In genomic region chr9:118159936-118160335, GRCm38 (mm10) we compare ENCODE assay signal across 22 mouse cellular contexts. TPM values are rescaled to one million over a fixed set of nuclear protein-coding genes. Genes with fewer than 3 reads are reported as not detected.
DNase-seq lines count a peak whose midpoint lies in the region; ATAC-seq and TF ChIP-seq lines count a peak whose summit lies in the region.
"Had no signal": no experiment of that assay in that cellular context is flagged by ENCODE, and none has a peak within 500 bp of the region (broad histone marks: within the 10 kb centered on the region; RNA-seq: fewer than 3 reads in every experiment).

No protein-coding gene starts in this region.

- H3K4me3 ChIP-seq in heart, embryonic 12.5 days: no peak overlapping the region
- no peak overlapping the region for H3K4me3 ChIP-seq in G1E (ENCODE audit: low read depth, low read length)
- H3K4me3 ChIP-seq: forebrain, embryonic 13.5 days; layer of hippocampus, adult 2 months; limb, embryonic 15.5 days; midbrain, embryonic 10.5 days had no signal

- no peaks in the 10 kb centered on the region for H3K36me3 ChIP-seq in heart, embryonic 12.5 days
- peaks cover 63% of the 10 kb centered on the region for H3K36me3 ChIP-seq in G1E (replicated peaks)
- H3K36me3 ChIP-seq: limb, embryonic 15.5 days; midbrain, embryonic 10.5 days had no signal

- H3K9ac ChIP-seq in heart, embryonic 12.5 days: no peak overlapping the region
- H3K9ac ChIP-seq: forebrain, embryonic 13.5 days; limb, embryonic 15.5 days; liver, postnatal 0 days had no signal

- TF ChIP-seq CTCF in G1E (IDR thresholded peaks at IDR 0.05; ENCODE audit: low read depth, low read length): no peak

- H3K4me1 ChIP-seq in heart, embryonic 12.5 days (replicated peaks): no peaks in the 10 kb centered on the region
- H3K4me1 ChIP-seq in G1E (ENCODE audit: insufficient read depth, low read depth, low read length): peaks cover 11% of the 10 kb centered on the region
- H3K4me1 ChIP-seq: forebrain, embryonic 13.5 days; limb, embryonic 15.5 days; midbrain, embryonic 10.5 days had no signal

- H3K4me2 ChIP-seq in heart, embryonic 12.5 days: no peak overlapping the region
- H3K4me2 ChIP-seq: forebrain, embryonic 13.5 days; limb, embryonic 15.5 days had no signal

- DNase-seq in heart, adult 18-20 months: peak; percentile 21 to 29
- DNase-seq in 3T3-L1 (ENCODE audit: low read depth, low spot score) (peak; percentile 26), G1E (ENCODE audit: low spot score) (no peak)
- peak; percentile 34 to 51 for DNase-seq in adrenal gland, postnatal 36 days
- DNase-seq in kidney, postnatal 36 days: no peak
- no peak for DNase-seq in spleen, postnatal 10 days (ENCODE audit: low spot score in 2 of 2)
- no peak for DNase-seq in kidney, postnatal 14 days
- DNase-seq: cerebellum, adult 9-10 months; gastrocnemius, postnatal 10 days; layer of hippocampus, postnatal 36 days; liver, postnatal 0 days; lung, postnatal 36 days; right cerebral cortex, postnatal 4 days; thymus, postnatal 14 days had no signal

- ATAC-seq in heart, embryonic 12.5 days (ENCODE audit: insufficient number of reproducible peaks, low FRiP score): no peak
- ATAC-seq in G1E (ENCODE audit: extremely low read depth, insufficient number of reproducible peaks, low FRiP score, poor library complexity, severe bottlenecking): peak; percentile 22; the same call in 1 of the 2 replicates
- ATAC-seq: forebrain, embryonic 13.5 days; hindbrain, embryonic 16.5 days; intestine, postnatal 0 days; liver, postnatal 0 days had no signal

- H3K27ac ChIP-seq in heart, embryonic 12.5 days (ENCODE audit: poor library complexity, severe bottlenecking): no peak overlapping the region
- H3K27ac ChIP-seq: forebrain, embryonic 13.5 days; layer of hippocampus, adult 2 months; limb, embryonic 15.5 days; midbrain, embryonic 10.5 days; stomach, postnatal 0 days had no signal

- 32% methylated on average over 3 of the region's 3 CpGs for WGBS in heart, embryonic 12.5 days

- no peaks in the 10 kb centered on the region for H3K27me3 ChIP-seq in heart, embryonic 12.5 days (replicated peaks)
- H3K27me3 ChIP-seq in G1E (ENCODE audit: insufficient read depth, low read length): no peaks in the 10 kb centered on the region
- H3K27me3 ChIP-seq: forebrain, embryonic 13.5 days; limb, embryonic 15.5 days had no signal

- H3K9me3 ChIP-seq in heart, embryonic 12.5 days (replicated peaks): no peaks in the 10 kb centered on the region
- no peaks in the 10 kb centered on the region for H3K9me3 ChIP-seq in G1E (replicated peaks)
- H3K9me3 ChIP-seq: forebrain, embryonic 13.5 days; limb, embryonic 15.5 days; midbrain, embryonic 10.5 days had no signal

RNA-seq across cellular contexts. Expression of gene Cmc1, which starts 10.0 kb away (rescaled TPM):
- 10 to 100 TPM; 31.8 to 33.0 TPM for total RNA-seq in heart, adult 18-20 months (2021)
- 40.8 and 44.3 TPM in 2 replicates for polyA plus RNA-seq in heart, embryonic 12.5 days (2016; fragmentation: Nextera tagmentation; extraction: Ambion mirVana)
- total RNA-seq in G1E (2014; fragmentation: Nextera tagmentation) (61.1 and 68.6 TPM in 2 replicates), G1E (2017) (80.2 and 88.9 TPM in 2 replicates)
- polyA plus RNA-seq in G1E (2012): 3.1 and 6.6 TPM in 2 replicates
- total RNA-seq in adrenal gland, postnatal 36 days (2021): 10 to 100 TPM; 27.6 to 44.2 TPM

Comparison
In these comparisons a context has a peak if more than half of its experiments do, and no peak if none do; other contexts are left out.
1. DNase-seq: peak in heart, adult 18-20 months (2 of 2), 3T3-L1 (single experiment) and adrenal gland, postnatal 36 days (2 of 2); none in G1E (single experiment), kidney, postnatal 36 days (0 of 2), spleen, postnatal 10 days (0 of 2) and kidney, postnatal 14 days (single experiment).